Mouse (Mus musculus) lung, postnatal 25 days (tissue): ENCODE results near the gene Samsn1.
A peak's percentile ranks its signal among the peaks of the same experiment; 100 is the strongest.

Experiments
- DNase-seq: peaks from one replicate; pipeline ENCODE4 v3.0.0; 2022; ENCODE audit warnings: low spot score

Gene Samsn1

DNA sequence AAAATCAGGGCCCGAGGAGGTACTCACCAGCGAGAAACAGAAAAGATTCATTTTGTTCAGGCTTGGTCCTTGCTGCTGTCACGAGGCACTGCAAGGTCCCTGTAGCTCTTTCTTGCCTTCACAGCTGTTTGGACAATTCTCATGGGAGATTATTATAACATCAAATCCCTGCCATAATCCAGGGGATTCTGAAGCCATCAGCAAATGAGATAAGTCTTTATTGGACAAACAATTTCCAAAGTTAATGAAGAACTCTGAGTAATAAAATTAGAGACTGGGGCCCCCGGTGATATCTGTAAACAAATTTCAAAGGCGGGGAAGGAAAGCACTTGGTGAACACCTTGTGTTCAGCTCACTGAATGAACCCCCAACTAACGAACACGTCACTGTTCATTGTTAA, at the start of gene Samsn1:
Samsn1 (minus strand) TSS at position 101 of the 400 bp plus-strand sequence.
- no peak for DNase-seq

DNA sequence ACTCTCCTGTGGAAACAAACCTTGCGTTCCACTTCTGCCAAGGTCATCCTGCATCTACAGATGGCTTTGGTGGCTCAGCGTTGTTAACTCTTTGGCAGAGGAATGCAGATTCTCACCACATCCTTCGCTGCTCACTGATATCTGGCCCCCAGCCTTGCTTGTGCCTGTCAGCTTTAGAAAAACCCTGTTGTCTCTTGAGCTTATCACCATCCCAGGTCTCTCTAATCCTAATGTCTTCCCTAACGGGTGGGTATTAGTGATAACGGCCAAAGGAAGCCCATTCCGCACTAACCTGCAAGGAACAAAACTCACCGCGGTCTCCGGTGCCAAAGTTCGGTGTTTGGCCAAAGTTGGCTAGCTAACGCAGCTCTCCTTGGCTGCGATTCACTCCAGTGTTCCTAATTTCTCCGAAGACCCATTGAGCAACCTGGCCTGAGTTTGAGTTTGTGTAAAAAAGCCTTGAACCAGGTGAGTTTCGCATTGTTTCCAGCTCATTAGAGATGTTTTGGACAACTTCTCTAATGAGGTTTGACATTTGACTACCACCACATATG, 44.1 kb upstream of the Samsn1 start:
- no peak for DNase-seq

DNA sequence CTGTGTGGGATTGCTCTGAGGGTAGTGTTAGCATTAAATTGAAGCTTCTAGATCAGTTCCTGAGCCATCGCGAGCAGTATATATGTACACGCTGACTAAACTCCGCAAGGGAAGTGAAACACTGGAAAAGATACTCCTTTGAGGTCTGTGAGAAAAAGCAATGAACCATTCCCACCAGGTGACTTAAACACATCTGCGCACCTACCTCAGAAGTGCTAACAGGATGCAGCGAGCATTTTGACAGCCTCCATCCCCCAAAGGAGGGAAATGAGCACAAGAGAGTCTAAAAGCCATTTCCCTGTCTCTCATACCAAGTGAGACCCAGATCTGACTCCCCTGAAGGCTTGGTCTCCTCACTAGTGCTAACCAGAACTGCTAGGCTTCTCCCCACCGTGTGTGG, 32.9 kb upstream of the Samsn1 start:
- no peak for DNase-seq

DNA sequence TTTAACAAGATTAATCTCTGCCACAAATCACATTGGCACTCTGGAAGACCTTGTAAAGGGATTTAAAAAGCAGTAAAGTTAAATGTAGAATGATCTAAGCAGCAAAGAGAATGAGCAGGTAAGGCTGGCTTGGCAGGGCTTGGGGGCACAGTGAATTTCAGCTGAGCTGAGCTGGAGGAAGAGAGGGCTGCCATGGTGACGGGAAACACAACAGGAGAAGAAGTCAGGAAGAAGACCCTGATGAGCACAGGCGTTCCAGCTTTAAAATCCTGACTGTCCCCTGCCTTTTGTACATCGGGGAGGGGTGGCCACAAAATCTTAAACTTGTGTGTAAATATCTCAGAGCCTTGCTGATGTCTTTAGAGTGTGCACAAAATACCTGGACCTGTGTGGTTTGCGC, 32.0 kb upstream of the Samsn1 start:
- no peak for DNase-seq

DNA sequence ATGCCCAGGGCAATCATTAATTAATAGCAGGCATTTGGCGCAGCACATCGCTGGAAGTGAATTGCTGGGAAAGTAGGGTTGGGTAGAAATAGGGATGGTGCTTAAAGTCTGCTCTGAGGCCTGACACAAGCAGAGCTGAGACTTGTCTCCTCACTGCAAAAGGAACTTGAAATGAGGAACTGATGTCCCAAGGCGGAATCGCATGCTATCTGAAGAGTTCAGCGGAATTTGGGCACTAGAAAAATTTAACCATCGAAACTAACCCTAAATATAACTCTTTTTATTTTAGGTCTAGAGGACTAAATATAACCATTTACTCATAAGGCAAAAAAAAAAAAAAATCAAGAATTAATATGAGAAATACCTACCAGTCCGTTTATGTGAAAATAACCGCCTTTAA, 31.5 kb upstream of the Samsn1 start:
- DNase-seq = peak; percentile 18

DNA sequence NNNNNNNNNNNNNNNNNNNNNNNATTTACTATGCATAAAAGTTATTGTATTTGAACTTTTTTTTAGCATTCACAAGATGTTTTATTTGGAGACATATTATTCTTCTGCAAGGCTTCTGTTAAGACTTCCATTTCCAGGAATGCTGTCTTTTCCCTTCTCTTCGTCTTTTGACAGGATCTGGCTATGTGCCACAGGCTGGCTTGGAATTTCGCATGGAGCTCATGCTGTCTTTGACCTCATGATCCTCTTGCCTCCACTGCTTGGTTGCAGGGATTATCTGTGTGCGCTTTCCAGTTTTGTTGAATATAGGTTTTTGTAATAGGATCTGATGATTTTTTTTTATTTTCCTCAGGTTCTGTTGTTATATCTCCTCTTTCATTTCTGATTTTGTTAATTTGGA, 25.0 kb upstream of the Samsn1 start:
- no peak for DNase-seq

DNA sequence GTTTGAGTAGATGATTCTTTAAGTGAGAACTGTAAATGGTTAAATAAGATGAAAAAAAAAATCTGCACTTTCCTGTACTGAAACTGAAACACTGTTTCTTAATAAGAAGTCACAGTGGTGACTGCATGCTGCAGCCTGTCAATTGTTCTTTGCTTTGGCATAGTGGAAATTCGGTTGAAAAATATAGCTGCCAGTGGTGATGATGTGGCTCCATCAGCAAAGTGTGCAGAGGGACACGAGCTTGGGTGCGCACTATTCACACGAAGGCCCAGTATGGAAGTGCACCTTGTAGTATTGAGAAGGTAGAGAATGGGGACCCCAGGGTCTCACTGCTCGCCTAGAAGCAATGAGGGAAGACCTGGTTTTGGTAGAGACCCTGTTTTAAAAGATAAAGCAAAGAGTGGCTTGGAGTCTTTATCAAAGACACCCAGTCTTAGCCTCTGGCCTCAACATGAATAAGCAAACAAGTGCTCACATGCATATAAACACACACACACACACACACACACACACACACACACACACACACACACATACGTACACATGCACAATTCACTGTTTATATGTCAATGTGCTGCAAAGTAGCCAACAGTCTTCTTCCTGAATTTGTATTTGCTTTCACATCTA, 18.4 kb upstream of the Samsn1 start:
- no peak for DNase-seq

DNA sequence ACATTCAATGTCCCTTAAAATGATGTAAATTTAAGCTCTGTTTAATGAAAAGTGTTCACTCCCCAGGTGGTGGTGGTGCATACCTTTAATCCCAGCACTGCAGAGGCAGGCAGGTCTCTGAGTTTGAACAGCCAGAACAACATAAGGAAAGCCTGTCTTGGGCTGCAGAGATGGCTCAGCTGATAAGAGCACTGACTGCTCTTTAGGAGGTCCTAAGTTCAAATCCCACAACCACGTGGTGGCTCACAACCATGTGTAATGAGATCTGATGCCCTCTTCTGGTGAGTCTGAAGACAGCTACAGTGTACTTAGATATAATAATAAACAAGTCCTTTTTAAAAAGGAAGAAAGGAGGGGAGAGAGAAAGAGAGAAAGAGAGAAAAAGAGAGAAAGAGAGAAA, 2.9 kb downstream of the Samsn1 start:
- DNase-seq = no peak

DNA sequence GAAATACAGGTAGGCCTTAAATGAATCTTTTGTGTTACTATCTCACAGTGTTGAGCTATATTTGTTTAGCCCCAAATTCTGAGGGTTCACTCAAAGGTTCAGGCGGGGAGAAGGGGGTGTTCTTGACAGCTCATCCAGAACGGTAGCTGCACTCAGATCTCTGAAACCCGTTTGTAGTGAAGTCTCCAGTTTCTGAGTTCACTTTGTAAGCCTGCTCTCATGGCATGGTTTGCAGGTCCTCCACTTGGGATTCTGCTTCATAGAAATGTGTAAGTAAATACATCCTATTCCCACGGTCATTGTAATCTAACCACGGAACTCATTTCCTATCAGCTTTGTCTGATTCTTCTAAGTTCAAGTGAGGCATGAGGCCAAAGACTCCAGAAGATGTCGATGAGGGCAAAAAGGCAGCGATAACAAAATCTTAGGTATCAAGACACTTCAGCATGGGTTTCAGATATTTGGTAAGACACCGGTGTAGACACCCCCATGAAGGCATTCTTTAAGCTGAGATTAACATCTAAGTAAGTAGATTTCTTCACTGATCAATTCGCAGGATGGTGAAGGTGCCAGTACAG, 18.2 kb downstream of the Samsn1 start:
- DNase-seq = no peak

DNA sequence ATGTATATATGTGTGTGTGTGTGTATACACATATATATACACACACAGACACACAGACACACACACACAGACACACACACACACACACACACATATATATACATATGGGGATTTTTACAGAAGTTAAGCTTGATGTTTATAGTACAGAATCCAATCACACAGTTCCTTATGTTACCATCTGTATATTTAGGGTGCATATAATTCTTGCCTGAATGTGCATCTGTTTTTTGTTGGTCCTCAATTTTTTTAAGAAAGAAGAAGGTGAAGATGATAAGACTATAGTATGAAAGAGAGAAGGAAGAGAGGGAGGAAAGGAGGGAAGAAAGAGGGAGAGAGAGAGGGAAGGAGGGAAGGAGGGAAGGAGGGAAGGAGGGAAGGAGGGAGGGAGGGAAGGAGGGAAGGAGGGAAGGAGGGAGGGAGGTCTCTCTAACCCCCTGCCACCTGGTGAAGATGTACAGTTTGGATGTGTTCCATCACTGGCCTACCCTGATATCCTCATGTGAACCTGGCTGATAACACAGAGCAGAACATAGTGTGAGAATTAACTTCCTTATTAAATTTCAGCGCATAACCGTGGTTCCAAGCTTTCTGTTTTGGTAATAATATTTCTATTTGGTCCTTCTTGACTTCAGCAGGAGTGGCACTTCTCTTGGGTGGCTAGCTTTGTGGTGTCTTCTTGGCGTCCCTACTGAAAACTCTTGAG, 19.1 kb downstream of the Samsn1 start:
- no peak for DNase-seq

DNA sequence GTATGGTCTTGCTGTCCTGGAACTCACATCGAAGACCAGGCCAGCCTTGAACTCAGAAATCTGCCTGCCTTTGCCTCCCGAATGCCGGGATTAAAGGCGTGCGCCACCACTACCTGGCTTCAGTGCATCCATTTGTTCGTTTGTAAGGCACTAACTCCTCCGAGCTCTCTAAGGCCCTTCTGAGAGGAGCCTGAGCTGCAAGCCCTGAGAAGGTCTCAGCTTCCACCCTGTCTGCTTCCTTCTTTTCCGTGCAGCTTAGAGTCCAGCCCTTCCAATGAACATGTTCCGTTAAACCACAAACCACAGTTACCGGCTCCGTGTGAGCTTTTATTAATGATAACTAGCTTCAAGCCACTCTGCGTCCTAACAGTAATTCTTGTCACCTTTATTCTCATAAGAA, 19.8 kb downstream of the Samsn1 start:
- no peak for DNase-seq

DNA sequence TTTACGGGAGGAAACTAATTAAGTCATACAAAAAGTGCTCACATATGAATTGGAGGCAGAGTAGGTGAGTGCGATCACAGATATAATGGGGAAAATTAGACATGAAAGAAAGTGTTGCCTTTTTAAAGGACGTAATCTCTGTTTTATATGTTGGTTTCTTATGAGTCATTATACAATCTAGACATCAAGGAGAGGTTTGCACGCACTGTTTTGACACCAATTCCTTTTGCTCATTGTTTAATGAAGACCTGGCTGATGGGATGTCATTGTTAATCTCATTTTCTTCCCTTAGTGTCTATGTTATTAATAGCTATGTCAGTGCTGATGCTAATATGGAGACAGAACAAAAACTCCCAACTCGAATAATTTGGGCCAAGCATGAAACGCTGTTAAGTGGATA, 20.3 kb downstream of the Samsn1 start:
- no peak for DNase-seq

DNA sequence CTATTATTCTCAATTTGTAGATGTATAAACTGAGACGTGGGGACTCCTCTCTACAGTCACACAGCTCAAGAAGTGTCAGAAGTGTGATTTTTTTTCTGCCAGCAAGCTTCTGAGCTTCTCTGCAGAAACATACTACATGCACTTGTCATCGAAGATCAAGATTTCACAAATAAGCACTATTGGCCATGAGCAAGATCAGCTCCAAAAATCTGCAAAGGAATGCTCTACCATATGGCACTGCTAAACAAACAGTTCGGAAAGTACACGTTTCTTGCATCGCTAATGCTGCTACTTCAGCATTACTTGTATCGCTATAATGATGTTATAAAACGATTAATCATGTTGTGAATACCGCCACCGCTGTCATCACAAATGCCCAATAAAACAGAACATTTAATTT, 22.0 kb downstream of the Samsn1 start:
- no peak for DNase-seq

DNA sequence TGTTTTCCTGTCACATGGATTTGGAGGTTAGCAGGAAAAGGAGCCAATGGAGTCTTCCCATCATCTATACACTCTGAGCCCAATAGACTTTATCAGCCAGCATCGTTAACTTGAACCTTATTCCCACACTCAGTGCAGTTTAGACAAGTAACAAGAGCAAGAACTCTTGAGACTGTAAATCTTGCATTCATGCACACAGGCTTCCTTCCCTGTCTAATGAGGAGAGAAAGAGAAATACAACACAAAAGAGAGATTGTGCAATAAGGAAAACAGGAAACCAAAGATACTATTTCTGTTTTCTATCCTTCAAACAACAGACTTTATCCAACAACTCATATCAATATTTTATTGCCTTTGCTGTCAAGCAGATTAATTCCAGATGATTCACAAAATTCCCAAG, 31.9 kb downstream of the Samsn1 start:
- no peak for DNase-seq

DNA sequence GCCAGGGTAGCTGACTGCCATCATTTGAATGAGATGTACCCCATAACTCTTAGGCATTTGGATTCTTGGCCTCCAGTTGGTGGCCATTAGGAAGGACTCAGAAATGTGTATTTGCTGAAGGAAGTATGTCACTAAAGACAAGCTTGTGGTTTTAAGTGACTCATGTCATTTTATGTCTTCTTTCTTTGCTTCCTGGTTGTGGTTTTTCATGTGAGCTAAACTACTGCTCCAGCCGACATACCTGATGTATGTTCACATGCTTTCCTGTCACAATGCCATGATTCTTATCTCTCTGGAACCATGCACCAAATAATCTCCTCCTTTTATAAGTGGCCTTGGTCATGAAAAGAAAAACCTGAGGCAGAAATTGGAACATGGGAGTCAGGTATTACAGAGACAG, 38.2 kb downstream of the Samsn1 start:
- no peak for DNase-seq

DNA sequence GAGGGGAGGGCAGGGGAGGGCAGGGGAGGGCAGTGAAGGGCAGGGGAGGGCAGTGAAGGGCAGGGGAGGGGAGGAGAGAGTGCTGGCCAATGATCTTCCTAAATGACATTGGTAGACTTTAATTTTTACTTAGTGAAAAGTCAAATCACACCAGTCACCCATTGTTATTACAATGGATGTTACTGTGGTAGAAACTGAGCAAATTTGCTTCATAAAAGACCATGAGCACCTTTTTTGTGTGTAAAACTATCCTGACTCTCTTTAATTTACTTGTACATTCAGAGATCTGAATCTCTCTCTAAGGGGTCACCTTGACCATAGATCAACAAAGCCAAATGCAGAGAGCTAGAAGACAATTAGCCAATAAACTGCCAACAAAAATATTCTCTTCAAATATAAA, 42.7 kb downstream of the Samsn1 start:
- no peak for DNase-seq

DNA sequence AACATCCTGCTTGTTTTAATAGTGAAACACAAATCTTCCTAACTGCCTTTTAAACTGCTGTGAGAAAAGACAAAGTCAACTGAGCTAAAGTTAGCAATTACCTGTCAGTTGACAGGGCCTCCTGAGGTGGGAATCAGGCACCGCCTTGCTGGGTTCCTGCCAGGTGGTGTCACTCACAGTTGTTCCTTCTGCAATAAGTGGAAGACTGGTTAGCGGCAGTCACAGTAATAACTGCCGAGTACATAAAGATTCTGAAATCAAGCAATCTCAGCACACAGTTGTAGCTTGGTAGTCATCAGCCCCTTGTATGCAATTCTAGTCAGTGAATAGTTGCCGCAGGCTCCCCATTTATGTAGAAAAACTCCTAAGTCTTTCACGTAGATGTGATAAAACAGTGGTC, 44.3 kb downstream of the Samsn1 start:
- no peak for DNase-seq

DNA sequence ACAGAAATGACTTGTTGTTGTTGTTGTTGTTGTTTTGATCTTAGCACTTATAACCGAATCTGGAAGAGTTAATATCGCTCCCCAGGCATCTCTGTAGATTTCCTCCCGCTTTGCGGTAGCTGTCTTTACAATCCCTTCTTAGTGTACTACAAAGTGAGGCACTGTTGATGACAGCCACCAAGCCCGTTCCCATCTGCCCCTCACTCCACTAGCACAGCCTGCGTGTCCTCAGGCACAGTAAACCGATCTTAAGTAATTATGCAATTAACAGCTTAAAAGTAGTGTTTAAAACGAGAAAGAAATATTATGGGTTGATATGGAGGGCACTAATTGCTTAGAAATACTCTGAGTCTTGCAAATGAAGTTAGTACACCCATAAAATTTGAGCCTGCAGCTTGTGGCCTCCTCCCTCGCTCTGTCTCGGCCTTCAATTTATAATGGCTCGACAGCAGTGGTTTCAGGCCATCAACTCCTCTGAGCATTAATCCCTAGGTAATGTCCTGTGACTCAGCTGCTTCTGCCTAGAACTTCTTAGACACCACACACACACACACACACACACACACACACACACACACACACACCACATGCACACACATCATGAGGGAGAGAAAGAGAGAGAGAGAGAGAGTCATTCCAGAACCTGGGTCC, 46.3 kb downstream of the Samsn1 start:
- no peak for DNase-seq

DNA sequence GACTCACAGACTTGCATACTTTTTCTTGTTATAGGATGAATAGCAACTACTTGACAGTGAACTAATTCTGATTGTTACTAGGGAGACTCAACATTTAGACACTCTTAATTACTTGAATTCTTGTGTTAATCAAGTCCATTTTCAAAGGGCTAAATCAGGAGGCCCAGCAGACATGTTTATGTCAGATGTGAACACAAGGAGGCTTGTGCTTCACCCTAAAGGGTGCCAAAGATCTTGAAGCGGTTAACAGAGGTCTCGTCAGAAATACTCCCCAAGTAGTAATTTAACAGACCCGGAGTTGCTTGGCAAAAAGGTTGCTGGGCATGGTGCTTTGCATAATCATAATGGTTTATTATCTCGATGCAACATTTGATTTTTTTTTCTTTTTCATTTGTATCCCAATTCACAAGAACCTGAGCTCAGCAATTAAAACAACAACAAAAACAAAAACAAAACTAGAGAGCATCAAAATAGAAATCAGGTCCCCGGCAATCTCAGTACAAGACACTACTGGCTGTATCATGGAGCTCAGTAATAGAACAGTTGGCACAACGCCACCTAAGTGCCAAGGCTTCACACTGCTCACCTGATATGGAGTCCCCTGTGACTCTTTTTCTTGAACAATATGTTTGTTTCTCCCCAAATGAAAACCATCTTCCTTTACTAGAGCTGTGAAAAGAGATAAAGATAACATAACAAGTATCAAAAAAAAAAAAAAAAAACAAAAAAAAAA, 51.6 kb downstream of the Samsn1 start:
- DNase-seq = no peak

DNA sequence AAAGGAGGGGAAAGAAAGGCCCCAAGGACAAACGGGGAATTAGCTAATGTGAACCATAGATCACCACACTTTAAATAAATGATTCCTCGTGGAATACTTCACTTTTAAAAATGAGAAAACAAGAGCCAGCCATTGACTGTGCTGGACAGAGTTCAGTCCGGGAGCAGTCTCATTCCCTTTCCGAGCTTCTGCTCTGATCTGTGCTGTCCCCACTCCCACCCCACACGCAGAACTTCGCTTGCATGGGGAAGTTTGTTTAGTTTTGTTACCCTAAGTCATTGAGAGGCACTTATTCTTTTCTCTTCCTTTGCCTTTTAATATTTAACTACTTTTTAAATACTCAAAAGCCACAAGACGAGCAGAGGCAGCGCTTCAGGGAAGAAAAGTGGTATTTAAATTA, 60.1 kb downstream of the Samsn1 start:
- peak; percentile 17 for DNase-seq

DNA sequence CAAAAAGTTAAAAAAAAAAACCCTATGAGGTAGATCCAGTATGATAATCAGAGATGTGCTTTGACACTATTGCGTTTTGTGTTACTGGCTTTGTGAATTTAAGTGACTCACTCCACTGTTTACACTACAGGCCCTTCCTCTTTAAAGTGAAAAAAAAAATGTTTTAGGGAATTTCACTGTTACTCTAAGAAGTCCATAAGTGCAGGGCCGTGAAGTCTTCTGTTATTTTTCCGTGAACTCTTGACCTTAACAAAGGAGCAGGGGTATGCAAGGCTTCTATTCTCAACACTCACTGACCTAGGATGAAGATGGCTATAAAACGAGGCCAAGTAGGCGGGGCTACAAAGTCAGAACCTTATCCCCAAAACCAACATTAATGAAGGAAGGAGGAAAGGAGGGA, 60.6 kb downstream of the Samsn1 start:
- no peak for DNase-seq

DNA sequence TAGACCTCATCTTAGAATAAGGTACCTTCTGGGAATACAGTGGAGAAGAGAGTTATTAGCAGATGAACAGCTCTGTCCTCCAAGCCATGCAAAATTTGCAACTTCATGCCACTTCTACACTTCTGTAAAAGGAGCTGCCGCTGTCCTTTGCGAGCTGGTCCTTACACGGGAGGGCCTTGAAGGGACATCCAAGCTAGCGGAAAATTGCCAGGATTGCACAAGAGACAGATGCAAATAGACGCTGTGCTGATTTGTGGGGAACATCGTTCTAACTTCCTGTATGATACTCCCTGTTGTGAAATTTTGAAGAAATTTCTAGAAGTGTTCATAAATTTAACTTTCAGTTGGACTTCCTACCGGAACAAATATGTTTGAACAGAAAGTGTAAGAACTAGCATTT, 61.0 kb downstream of the Samsn1 start:
- DNase-seq = peak; percentile 58
